Mouse (Mus musculus) intestine, postnatal 0 days (tissue): ENCODE results near the gene Wwc1. TPM values are rescaled to one million over a fixed set of nuclear protein-coding genes. Genes with fewer than 3 reads are reported as not detected.

Experiments used
- ATAC-seq: fragments of 200-750 bp; cut with Nextera tagmentation; 2 replicates; pipeline ENCODE4 v1.8.0; 2017; ENCODE audit warnings: mild to moderate bottlenecking, moderate TSS enrichment, moderate library complexity
- H3K27ac ChIP-seq: fragments of 300-500 bp; sonication (generic); 2 replicates; pipeline ENCODE4 v1.5.1; 2014; ENCODE audit warnings: mild to moderate bottlenecking, low read depth, low read length, moderate library complexity
- H3K27me3 ChIP-seq: fragments of 300-500 bp; sonication (generic); replicated peaks from 2 replicates; pipeline ENCODE4 v1.6.1; 2014; ENCODE audit warnings: low read length, mixed read lengths; ENCODE audit not compliant: control insufficient read depth, insufficient read depth
- H3K36me3 ChIP-seq: fragments of 300-500 bp; sonication (generic); 2 replicates; pipeline ENCODE4 v1.6.1; 2014; ENCODE audit warnings: mild to moderate bottlenecking, moderate library complexity; ENCODE audit not compliant: control insufficient read depth, insufficient read depth
- H3K4me1 ChIP-seq: fragments of 300-500 bp; sonication (generic); replicated peaks from 2 replicates; pipeline ENCODE4 v1.6.1; 2014; ENCODE audit warnings: antibody characterized with exemption, low read length, mixed read lengths; ENCODE audit not compliant: control insufficient read depth, insufficient read depth
- H3K4me2 ChIP-seq: fragments of 300-500 bp; sonication (generic); replicated peaks from 2 replicates; pipeline ENCODE4 v1.6.1; 2014; ENCODE audit warnings: low read depth, mild to moderate bottlenecking, moderate library complexity
- H3K4me3 ChIP-seq: fragments of 300-500 bp; sonication (generic); 2 replicates; pipeline ENCODE4 v1.5.1; 2014; ENCODE audit warnings: low read depth, low read length
- H3K9ac ChIP-seq: fragments of 300-500 bp; sonication (generic); 2 replicates; pipeline ENCODE4 v1.6.1; 2014; ENCODE audit warnings: mild to moderate bottlenecking, low read depth, low read length
- H3K9me3 ChIP-seq: fragments of 300-500 bp; sonication (generic); 2 replicates; pipeline ENCODE4 v1.6.1; 2016; ENCODE audit warnings: mixed run types; ENCODE audit not compliant: control insufficient read depth
- CTCF ChIP-seq: sonication (generic); IDR thresholded peaks from 2 replicates; pipeline ENCODE4 v1.5.1; 2016; ENCODE audit warnings: low read depth, mild to moderate bottlenecking, control low read depth, antibody characterized with exemption, moderate library complexity
- WGBS: fragments of 180-500 bp; shearing (Covaris S2); extraction: QIAGEN DNeasy Blood & Tissue Kit; methylation state at CpG from one replicate; pipeline ENCODE4 v1.1.7; 2014; 5-methylcytosine and 5-hydroxymethylcytosine counted together
- polyA plus RNA-seq: library from polyadenylated mRNA; unstranded; fragments of >200 nt; fragmentation: Nextera tagmentation; extraction: Ambion mirVana; gene quantifications from 2 replicates; pipeline ENCODE4 v1.2.1, GENCODE M21; 2015

Gene Wwc1
- polyA plus RNA-seq, 1 experiment from 2014 or later: 16.1 TPM

DNA sequence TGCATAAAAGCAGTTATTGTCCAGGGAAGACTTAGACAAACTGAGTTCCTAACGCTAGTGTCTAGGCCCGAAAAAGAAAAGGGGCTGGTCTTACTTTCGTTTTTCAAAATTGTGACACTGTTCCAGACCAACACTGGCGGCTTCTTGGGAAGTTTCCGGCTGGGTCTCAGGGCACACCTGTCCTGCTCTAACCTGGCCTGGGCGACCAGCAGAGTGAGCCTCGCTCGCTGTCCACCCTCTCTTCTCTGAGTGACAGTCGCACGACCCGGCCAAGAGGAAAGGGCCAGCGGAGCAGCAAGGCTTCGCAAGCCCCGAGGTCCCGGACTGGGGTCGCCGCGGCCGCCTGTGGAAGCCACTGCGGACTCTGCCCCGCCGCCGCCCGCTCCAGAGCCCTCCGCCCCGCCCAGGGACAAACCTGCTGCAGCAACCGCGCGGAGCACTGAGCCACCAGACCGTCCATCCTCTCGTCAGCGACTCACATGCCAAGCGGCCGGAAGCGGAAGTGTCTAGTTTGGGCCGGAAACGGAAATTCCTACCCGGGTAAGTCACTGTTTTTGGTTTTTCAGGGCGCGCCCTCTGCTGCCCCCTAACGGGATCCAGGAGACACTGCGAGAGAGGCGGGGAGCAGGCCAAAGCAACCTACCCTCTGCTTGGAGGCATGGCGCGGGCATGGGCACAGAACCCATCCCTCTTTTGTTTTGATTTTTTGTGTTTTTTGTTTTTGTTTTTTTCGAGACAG is 146.1 kb downstream of the Wwc1 start, which contains the start of gene Rars:
Rars (minus strand) TSS at position 485 of the 739 bp plus-strand sequence.
- H3K4me1 ChIP-seq: no peaks in the 10 kb centered on the region
- peak within 1 kb of the TSS; percentile 89 for H3K27ac ChIP-seq
- no peaks in the 10 kb centered on the region for H3K9me3 ChIP-seq
- peaks cover 22% of the 10 kb centered on the region for H3K36me3 ChIP-seq
- peak within 1 kb of the TSS; percentile 73 for H3K4me2 ChIP-seq
- H3K27me3 ChIP-seq: no peaks in the 10 kb centered on the region
- H3K9ac ChIP-seq: peak within 1 kb of the TSS; percentile 86
- ATAC-seq: peak; percentile 76
- TF ChIP-seq CTCF: peak; percentile 95
- 1% methylated on average over 44 of the region's 46 CpGs for WGBS
- peak within 1 kb of the TSS; percentile 91 for H3K4me3 ChIP-seq

DNA sequence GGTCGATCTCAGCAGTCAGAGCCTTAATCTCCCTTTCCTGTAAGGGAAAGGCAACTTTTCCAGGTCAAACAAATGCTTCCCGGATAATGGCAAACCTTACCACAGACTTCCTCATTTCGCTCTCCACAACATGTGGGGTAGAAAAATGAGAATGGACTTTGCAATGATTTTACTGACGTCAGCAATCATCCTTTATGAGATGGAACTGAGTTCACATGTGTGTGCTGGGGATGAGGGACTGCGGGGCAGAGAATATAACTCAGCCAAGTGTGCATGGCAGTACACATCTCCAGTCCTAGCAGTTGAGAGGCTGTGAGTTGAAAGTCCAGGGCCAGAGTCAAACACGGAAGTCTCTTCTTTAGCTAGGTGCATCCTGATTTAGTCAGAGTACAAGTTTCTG is 147.1 kb downstream of the Wwc1 start:
- ATAC-seq: peak; percentile 73
- H3K4me3 ChIP-seq: peak overlapping the region; percentile 91
- H3K9ac ChIP-seq: 0 out of 2 replicates have a peak overlapping the region, but pooled peaks have one; percentile 86
- peak overlapping the region; percentile 89; the same call in 1 of the 2 replicates for H3K27ac ChIP-seq
- no peak for TF ChIP-seq CTCF
- H3K4me1 ChIP-seq: no peaks in the 10 kb centered on the region
- WGBS: 36% methylated on average over 6 of the region's 6 CpGs
- peak overlapping the region; percentile 73 for H3K4me2 ChIP-seq
- no peaks in the 10 kb centered on the region for H3K27me3 ChIP-seq
- H3K36me3 ChIP-seq: peaks cover 31% of the 10 kb centered on the region
- no peaks in the 10 kb centered on the region for H3K9me3 ChIP-seq

DNA sequence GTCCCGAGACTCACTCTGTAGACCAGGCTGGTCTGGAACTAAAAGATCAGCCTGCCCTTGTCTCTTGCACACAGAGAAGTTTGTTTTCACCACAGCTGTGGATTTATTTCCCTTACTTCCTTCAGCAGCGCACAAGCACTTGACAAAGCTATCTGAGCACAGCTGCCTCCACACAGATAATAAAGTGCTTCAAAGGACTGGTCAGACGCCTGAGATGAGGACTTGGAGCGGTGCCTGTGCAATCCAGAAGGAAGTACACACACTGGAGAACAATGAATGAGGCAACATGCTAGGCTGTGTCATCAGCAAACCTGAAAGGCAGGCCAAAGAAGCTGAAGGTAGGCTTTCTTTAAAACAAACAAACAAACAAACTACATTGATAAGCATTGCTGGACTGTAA is 148.2 kb downstream of the Wwc1 start:
- peak overlapping the region; percentile 73; the same call in 1 of the 2 replicates for H3K4me2 ChIP-seq
- 0 out of 2 replicates have a peak overlapping the region, but pooled peaks have one; percentile 13 for H3K9ac ChIP-seq
- H3K4me1 ChIP-seq: no peaks in the 10 kb centered on the region
- H3K27ac ChIP-seq: peak overlapping the region; percentile 54
- no peak overlapping the region for H3K4me3 ChIP-seq
- H3K9me3 ChIP-seq: no peaks in the 10 kb centered on the region
- ATAC-seq: peak; percentile 62
- no peak for TF ChIP-seq CTCF
- peaks cover 42% of the 10 kb centered on the region for H3K36me3 ChIP-seq
- no peaks in the 10 kb centered on the region for H3K27me3 ChIP-seq
- WGBS: 28% methylated on average over 4 of the region's 4 CpGs

DNA sequence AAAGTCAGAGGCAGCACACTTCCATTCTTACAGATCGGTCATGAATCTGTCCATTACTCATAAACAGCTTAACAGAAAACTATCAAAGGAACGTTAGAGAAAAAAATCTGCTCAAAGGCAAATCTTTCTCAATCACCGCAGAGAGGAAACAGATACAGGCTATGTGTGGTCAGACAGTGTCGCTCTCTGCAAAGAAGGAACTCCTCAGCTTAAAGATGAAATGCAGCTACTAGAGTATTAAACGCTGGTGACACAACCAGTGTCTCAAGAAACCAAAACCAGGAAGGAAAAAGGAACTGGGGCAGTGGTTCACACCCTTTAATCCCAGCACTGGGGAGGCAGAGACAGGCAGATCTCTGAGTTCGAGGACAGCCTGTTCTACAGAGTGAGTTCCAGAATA is 152.6 kb downstream of the Wwc1 start:
- no peak for TF ChIP-seq CTCF
- Histone ChIP-seq H3K9ac (no peak overlapping the region), H3K4me2 (no peak overlapping the region), H3K27me3 (no peaks in the 10 kb centered on the region), H3K4me3 (no peak overlapping the region), H3K27ac (no peak overlapping the region), H3K36me3 (peaks cover 79% of the 10 kb centered on the region), H3K9me3 (no peaks in the 10 kb centered on the region), H3K4me1 (no peaks in the 10 kb centered on the region)
- no peak for ATAC-seq
- 93% methylated on average over 6 of the region's 6 CpGs for WGBS

DNA sequence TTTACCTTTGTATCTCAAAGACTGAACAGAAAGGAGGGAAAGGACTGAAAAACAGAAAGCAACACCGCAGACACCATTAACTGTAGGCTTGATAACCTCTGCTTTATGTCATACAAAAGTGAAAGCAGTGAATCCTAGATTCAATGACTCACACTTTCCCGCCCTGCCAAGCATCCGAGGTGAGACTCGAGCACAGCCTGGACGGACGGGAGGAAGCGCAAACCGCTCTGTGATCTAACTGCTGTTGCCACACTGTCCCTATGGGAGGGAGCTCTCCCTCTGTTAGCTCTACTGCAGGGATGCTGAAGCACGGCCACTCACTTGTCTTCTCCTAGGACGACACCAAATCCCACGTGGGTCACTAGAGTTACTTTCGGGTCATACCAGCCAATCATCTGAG is 164.0 kb downstream of the Wwc1 start:
- no peak overlapping the region for H3K9ac ChIP-seq
- H3K4me3 ChIP-seq: no peak overlapping the region
- ATAC-seq: no peak
- peaks cover 97% of the 10 kb centered on the region for H3K36me3 ChIP-seq
- H3K27ac ChIP-seq: no peak overlapping the region
- no peaks in the 10 kb centered on the region for H3K4me1 ChIP-seq
- no peak overlapping the region for H3K4me2 ChIP-seq
- no peak for TF ChIP-seq CTCF
- WGBS: 79% methylated on average over 12 of the region's 12 CpGs
- no peaks in the 10 kb centered on the region for H3K9me3 ChIP-seq
- H3K27me3 ChIP-seq: no peaks in the 10 kb centered on the region

DNA sequence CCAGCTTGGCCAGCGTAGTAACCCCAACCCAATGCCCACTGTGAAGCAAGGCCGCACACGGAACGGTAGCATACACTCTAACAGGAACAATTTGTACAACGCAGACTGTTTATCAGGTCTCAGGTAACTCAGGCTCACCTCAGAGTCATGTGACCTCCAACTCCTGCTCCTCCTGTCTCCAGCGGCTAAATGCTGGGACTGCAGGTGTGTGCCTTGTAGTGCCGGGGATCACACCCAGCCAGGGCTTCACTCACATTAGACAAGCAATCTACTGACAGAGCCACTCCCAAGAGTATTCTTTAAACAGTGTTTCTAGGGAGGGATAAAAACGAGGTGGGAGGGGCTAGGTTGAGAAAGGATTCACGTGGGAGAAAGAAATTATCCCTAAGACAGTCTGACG is 168.9 kb downstream of the Wwc1 start:
- peaks cover 97% of the 10 kb centered on the region for H3K36me3 ChIP-seq

More for the DNA sequence above, 168.9 kb downstream of the Wwc1 start:
- no peak overlapping the region for H3K27ac ChIP-seq
- TF ChIP-seq CTCF: peak; percentile 63
- no peaks in the 10 kb centered on the region for H3K9me3 ChIP-seq
- H3K9ac ChIP-seq: no peak overlapping the region
- no peak overlapping the region for H3K4me3 ChIP-seq
- no peaks in the 10 kb centered on the region for H3K4me1 ChIP-seq
- no peaks in the 10 kb centered on the region for H3K27me3 ChIP-seq
- WGBS: 57% methylated on average over 10 of the region's 10 CpGs
- ATAC-seq: peak; percentile 82
- no peak overlapping the region for H3K4me2 ChIP-seq
